Mouse (Mus musculus) thymus, adult 2 months (tissue): ENCODE data around the gene Acad10.

Experiments used
- CTCF ChIP-seq: fragments of 200-500 bp; IDR thresholded peaks from 2 replicates; pipeline ENCODE4 v1.5.1; 2012; ENCODE audit warnings: mild to moderate bottlenecking, control low read depth, low read length, moderate library complexity, borderline replicate concordance; ENCODE audit not compliant: control insufficient read depth, poor library complexity, insufficient read depth; ENCODE audit errors: extremely low read depth
- POLR2A ChIP-seq: fragments of 200-500 bp; IDR thresholded peaks from 2 replicates; pipeline ENCODE4 v1.6.1; 2012; ENCODE audit warnings: mild to moderate bottlenecking, low read length, control low read depth, moderate library complexity; ENCODE audit not compliant: control insufficient read depth, poor library complexity, insufficient read depth; ENCODE audit errors: extremely low read depth

DNA sequence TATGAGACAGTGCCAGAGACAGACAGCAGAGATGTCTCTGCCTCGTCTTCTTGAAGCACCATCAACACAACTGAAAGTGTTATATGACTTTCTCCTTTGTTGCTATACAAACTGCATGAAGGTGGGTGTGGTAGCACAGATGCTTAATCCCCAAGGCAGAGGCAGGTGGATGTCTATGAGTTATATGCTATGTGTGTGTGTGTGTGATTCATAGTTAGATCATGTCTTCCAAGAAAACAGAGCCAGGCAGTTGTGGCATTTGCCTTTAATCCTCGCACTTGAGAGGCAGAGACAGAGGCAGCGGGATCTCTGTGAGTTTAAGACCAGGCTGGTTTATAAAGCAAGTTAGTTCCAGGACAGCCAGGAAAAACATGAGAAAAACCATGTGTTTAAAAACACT lies 37.1 kb downstream of the Acad10 start:
- no peak for TF ChIP-seq POLR2A
- no peak for TF ChIP-seq CTCF
